Mouse (Mus musculus): ENCODE measurements around the gene Krt8.

GRCm38 (mm10) chr15:101983315-101983948 is 20.9 kb downstream of the Krt8 start:
- TF ChIP-seq CTCF (IDR thresholded peaks at IDR 0.05; ENCODE audit: extremely low read depth, insufficient read depth, low read length) (no peak), POLR2A (IDR thresholded peaks at IDR 0.05; ENCODE audit: extremely low read depth, insufficient read depth, low read length) (no peak)
